ENCODE assay signal across 8 mouse cellular contexts in the genomic region with DNA sequence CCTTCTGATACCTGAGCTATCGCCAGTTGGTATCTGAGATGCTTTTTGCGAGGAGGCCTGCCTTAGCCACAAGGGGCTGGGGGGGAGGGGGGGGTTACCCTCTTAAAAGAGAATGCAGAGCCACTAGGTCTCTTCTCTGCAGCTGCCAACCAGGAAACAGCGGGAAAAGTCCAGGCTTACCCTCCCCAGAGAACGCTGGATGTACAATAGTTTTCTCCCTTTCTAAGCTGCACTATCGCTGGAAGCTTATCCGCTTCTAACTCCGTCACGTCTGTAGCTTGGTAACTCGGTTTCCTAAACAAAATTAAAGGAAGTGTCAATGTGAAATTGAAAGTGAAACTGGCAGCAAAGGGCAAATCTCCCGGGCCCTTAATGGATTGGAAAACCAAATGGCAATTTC.
DNase-seq lines count a peak whose midpoint lies in the region; ATAC-seq and TF ChIP-seq lines count a peak whose summit lies in the region.

No protein-coding gene starts in this region.

- H3K4me2 ChIP-seq in heart, postnatal 0 days (ENCODE audit: low read depth, low read length): peak overlapping the region; percentile 65
- 0 out of 2 replicates have a peak overlapping the region, but pooled peaks have one; percentile 10 for H3K4me2 ChIP-seq in liver, embryonic 11.5 days
- H3K4me2 ChIP-seq in forebrain, embryonic 13.5 days: no peak overlapping the region

- 8% methylated on average over 10 of the region's 10 CpGs for WGBS in spleen, adult 2 months
- WGBS in heart, postnatal 0 days: 26% methylated on average over 10 of the region's 10 CpGs
- WGBS in liver, embryonic 11.5 days: 53% methylated on average over 10 of the region's 10 CpGs
- WGBS in small intestine, adult 2 months: 24% methylated on average over 10 of the region's 10 CpGs
- 64% methylated on average over 10 of the region's 10 CpGs for WGBS in forebrain, embryonic 13.5 days

- ATAC-seq in heart, postnatal 0 days (ENCODE audit: insufficient read depth, low read depth): no peak; the same call in 1 of the 2 replicates
- ATAC-seq in liver, embryonic 11.5 days (replicated peaks; ENCODE audit: low FRiP score): no peak
- no peak for ATAC-seq in forebrain, embryonic 13.5 days

- TF ChIP-seq EP300 in heart, postnatal 0 days (IDR thresholded peaks at IDR 0.05; ENCODE audit: low read depth): no peak

- no peak overlapping the region for H3K27ac ChIP-seq in spleen, adult 2 months (ENCODE audit: insufficient read depth, low read length)
- H3K27ac ChIP-seq in heart, postnatal 0 days (ENCODE audit: low read depth): peak overlapping the region; percentile 72
- no peak overlapping the region for H3K27ac ChIP-seq in liver, embryonic 11.5 days (ENCODE audit: low read depth, low read length)
- H3K27ac ChIP-seq in small intestine, adult 2 months (ENCODE audit: insufficient read depth, low read depth, low read length): peak overlapping the region; percentile 19; the same call in 1 of the 2 replicates
- no peak overlapping the region for H3K27ac ChIP-seq in forebrain, embryonic 13.5 days

- no peak for TF ChIP-seq POLR2A in spleen, adult 2 months (IDR thresholded peaks at IDR 0.05; ENCODE audit: low read depth, low read length)
- TF ChIP-seq POLR2A in small intestine, adult 2 months (IDR thresholded peaks at IDR 0.05; ENCODE audit: low read depth, low read length): no peak

- peak overlapping the region; percentile 53 for H3K4me3 ChIP-seq in spleen, adult 2 months (ENCODE audit: extremely low read depth, insufficient read depth, insufficient read length)
- peak overlapping the region; percentile 45 for H3K4me3 ChIP-seq in heart, postnatal 0 days (ENCODE audit: low read depth, low read length)
- no peak overlapping the region for H3K4me3 ChIP-seq in liver, embryonic 11.5 days (ENCODE audit: low read depth, low read length)
- H3K4me3 ChIP-seq in small intestine, adult 2 months (ENCODE audit: low read depth, low read length): peak overlapping the region; percentile 53
- no peak overlapping the region for H3K4me3 ChIP-seq in forebrain, embryonic 13.5 days

- DNase-seq in spleen, adult 2 months (ENCODE audit: low read depth in 1 of 2, low spot score in 2 of 2): no peak
- no peak for DNase-seq in spleen, postnatal 36 days (ENCODE audit: low spot score in 2 of 2)
- DNase-seq in heart, postnatal 0 days (ENCODE audit: low spot score): peak; percentile 62
- no peak for DNase-seq in liver, embryonic 11.5 days (ENCODE audit: low spot score)
- DNase-seq in frontal cortex, postnatal 25 days (ENCODE audit: low spot score in 2 of 2): no peak
- DNase-seq in frontal cortex, adult 2 months (ENCODE audit: extremely low spot score in 1 of 2, low spot score in 1 of 2): no peak

- 0 out of 2 replicates have a peak, but pooled peaks cover 3% of the 10 kb centered on the region for H3K9me3 ChIP-seq in heart, postnatal 0 days (replicated peaks; ENCODE audit: control insufficient read depth, low read length)
- no peaks in the 10 kb centered on the region for H3K9me3 ChIP-seq in liver, embryonic 11.5 days (ENCODE audit: control insufficient read depth, low read length)
- H3K9me3 ChIP-seq in forebrain, embryonic 13.5 days (replicated peaks): no peaks in the 10 kb centered on the region

- no peaks in the 10 kb centered on the region for H3K36me3 ChIP-seq in spleen, adult 2 months (ENCODE audit: control insufficient read depth, insufficient read depth, low read length)
- no peaks in the 10 kb centered on the region for H3K36me3 ChIP-seq in heart, postnatal 0 days (replicated peaks; ENCODE audit: control insufficient read depth, insufficient read depth, low read length)
- no peaks in the 10 kb centered on the region for H3K36me3 ChIP-seq in liver, embryonic 11.5 days (ENCODE audit: control insufficient read depth, insufficient read depth, low read length)
- H3K36me3 ChIP-seq in small intestine, adult 2 months (ENCODE audit: control insufficient read depth, insufficient read depth, low read length): no peaks in the 10 kb centered on the region
- H3K36me3 ChIP-seq in forebrain, embryonic 13.5 days (ENCODE audit: poor library complexity, severe bottlenecking): no peaks in the 10 kb centered on the region

- peaks cover 2% of the 10 kb centered on the region; the same call in 1 of the 2 replicates for H3K4me1 ChIP-seq in spleen, adult 2 months (ENCODE audit: control insufficient read depth, insufficient read depth, insufficient read length)
- no peaks in the 10 kb centered on the region for H3K4me1 ChIP-seq in heart, postnatal 0 days (ENCODE audit: control insufficient read depth, insufficient read depth)
- H3K4me1 ChIP-seq in liver, embryonic 11.5 days (replicated peaks; ENCODE audit: control insufficient read depth, insufficient read depth, low read length): no peaks in the 10 kb centered on the region
- peaks cover 4% of the 10 kb centered on the region; the same call in 1 of the 2 replicates for H3K4me1 ChIP-seq in small intestine, adult 2 months (ENCODE audit: control insufficient read depth, insufficient read depth, insufficient read length, low read length)
- 0 out of 2 replicates have a peak, but pooled peaks cover 2% of the 10 kb centered on the region for H3K4me1 ChIP-seq in forebrain, embryonic 13.5 days

- H3K9ac ChIP-seq in heart, postnatal 0 days (replicated peaks; ENCODE audit: low read depth, low read length): 0 out of 2 replicates have a peak overlapping the region, but pooled peaks have one; percentile 2
- H3K9ac ChIP-seq in liver, embryonic 11.5 days (ENCODE audit: low read depth, low read length): no peak overlapping the region
- H3K9ac ChIP-seq in forebrain, embryonic 13.5 days: no peak overlapping the region

- TF ChIP-seq CTCF in spleen, adult 2 months (IDR thresholded peaks at IDR 0.05; ENCODE audit: extremely low read depth, insufficient read depth, insufficient read length, insufficient replicate concordance): no peak
- TF ChIP-seq CTCF in heart, postnatal 0 days (IDR thresholded peaks at IDR 0.05; ENCODE audit: low read depth): no peak
- no peak for TF ChIP-seq CTCF in small intestine, adult 2 months (IDR thresholded peaks at IDR 0.05; ENCODE audit: extremely low read depth, insufficient read length, insufficient replicate concordance, low read depth, low read length)

- H3K27me3 ChIP-seq in spleen, adult 2 months (ENCODE audit: control insufficient read depth, insufficient read depth, low read length): no peaks in the 10 kb centered on the region
- H3K27me3 ChIP-seq in heart, postnatal 0 days (ENCODE audit: control insufficient read depth, insufficient read depth, low read length): no peaks in the 10 kb centered on the region
- no peaks in the 10 kb centered on the region for H3K27me3 ChIP-seq in liver, embryonic 11.5 days (replicated peaks; ENCODE audit: control insufficient read depth, insufficient read depth, low read length)
- H3K27me3 ChIP-seq in small intestine, adult 2 months (ENCODE audit: control insufficient read depth, insufficient read depth, low read length): no peaks in the 10 kb centered on the region
- no peaks in the 10 kb centered on the region for H3K27me3 ChIP-seq in forebrain, embryonic 13.5 days

Comparison
In these comparisons a context has a peak if more than half of its experiments do, and no peak if none do; other contexts are left out.
1. H3K27ac ChIP-seq: peak in heart, postnatal 0 days (single experiment) and small intestine, adult 2 months (single experiment); none in spleen, adult 2 months (single experiment), liver, embryonic 11.5 days (single experiment) and forebrain, embryonic 13.5 days (single experiment).
2. H3K4me3 ChIP-seq: peak in spleen, adult 2 months (single experiment), heart, postnatal 0 days (single experiment) and small intestine, adult 2 months (single experiment); none in liver, embryonic 11.5 days (single experiment) and forebrain, embryonic 13.5 days (single experiment).